Mouse (Mus musculus) left cerebral cortex, postnatal 25 days (tissue): ENCODE data around the gene Fbxo28. TPM values are rescaled to one million over a fixed set of nuclear protein-coding genes. Genes with fewer than 3 reads are reported as not detected.

Source experiments
- DNase-seq, 2 experiments: peaks; one replicate each; pipeline ENCODE4 v3.0.0; 2022; ENCODE audit warnings: low spot score in 2 of 2, mixed read lengths in 1 of 2
- intact Hi-C: fragments of 180-260 bp; cut with DNase I; formaldehyde crosslinking; loops from one replicate; pipeline ENCODE4 v1.15.1; 2025
- total RNA-seq, 2 experiments: library from RNA; stranded (reverse); gene quantifications; 2 replicates each; pipeline ENCODE4 v1.2.3; 2021

Gene Fbxo28
- total RNA-seq, result 10 to 100 TPM; 51.2 to 52.5 TPM

DNA sequence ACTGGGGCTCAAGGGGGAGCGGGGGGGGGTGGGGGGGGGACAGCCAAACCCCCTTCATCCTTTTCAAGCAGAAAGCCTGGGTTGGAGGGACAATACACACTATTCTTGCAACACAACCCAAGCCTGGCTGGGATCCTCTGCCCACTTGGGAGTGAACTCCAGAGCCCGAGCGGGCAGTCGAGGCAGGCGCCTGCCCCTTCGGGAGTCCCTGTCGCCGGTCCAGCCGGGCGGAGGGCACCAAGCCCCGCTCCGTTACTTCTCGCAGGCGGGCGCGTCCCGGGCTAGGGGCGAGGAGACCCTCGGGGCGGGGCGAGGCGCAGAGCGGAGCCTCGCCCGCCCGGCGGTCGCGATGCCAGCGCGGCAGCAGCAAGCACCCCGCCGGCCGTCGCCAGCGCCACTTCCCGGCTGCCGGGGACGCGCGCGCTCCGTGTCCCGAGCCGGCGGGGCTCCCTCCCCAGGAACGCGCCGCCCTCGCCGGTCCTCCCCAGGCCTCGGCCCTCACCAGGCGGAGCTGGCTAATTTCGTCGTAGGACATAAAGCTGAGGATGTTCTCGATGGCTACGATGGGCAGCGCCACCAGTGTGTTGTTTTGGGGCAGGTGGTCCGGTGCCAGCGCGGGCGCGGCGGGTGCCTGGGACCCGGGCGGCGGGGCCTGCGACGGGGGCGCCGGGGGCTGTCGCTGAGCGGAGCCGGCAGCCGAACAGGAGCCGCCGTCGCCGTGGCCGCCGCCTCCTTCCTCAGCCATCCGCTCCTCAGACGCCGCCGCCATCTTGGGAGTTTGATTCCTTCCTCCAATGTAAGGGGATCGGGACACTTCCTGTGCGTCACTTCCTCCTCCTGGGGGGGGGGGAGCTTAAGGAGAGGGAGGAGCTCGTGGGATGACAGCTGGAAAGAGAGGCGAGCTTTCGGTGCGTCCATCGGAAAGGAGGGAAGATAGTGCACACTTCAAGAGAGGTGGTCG, at the start of gene Fbxo28:
Gene Fbxo28 (minus strand): TSS at position 809 of the 961 bp plus-strand sequence.
- intact Hi-C loops, result loop anchor here (2.0 kb wide), 1 partner anchor 68 kb away; the partner anchor contains the start of gene Trp53bp2

GRCm38 (mm10) chr1:182388729-182389128, 47.3 kb upstream of the Fbxo28 start:
- DNase-seq, result no peak
- intact Hi-C loops, result no loop called here

More for the DNA sequence above, at the start of gene Fbxo28:
- DNase-seq, result peak; percentile 84 to 89

DNA sequence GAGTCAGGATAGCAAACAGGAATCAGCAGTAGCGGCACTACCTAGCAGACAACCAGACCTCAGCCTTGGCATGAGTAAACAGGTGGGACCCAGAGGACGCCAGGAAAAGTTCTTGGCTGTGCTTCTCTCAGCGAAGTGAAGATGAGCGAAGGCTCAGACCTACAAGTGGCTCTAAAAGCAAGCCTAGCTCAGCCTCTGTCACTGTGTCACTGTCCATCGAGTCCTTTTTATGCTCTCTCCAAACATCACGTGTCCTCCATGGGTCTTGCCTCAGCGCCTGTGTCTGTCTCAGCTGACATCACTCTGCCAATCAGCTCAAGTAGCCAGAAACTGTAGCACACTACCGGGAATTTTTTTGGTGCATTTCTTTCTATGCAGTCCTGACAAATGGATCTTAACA, 45.0 kb upstream of the Fbxo28 start:
- intact Hi-C loops, result no loop called here
- DNase-seq, result no peak

- DNase-seq, result no peak
- intact Hi-C loops, result no loop called here
Measured at GRCm38 (mm10) chr1:182383096-182383495, 41.7 kb upstream of the Fbxo28 start.

- intact Hi-C loops, result no loop called here
- no peak for DNase-seq
Measured at GRCm38 (mm10) chr1:182381327-182381726, 39.9 kb upstream of the Fbxo28 start.

- intact Hi-C loops, result no loop called here
- no peak for DNase-seq
Measured at GRCm38 (mm10) chr1:182380683-182381082, 39.3 kb upstream of the Fbxo28 start.

DNA sequence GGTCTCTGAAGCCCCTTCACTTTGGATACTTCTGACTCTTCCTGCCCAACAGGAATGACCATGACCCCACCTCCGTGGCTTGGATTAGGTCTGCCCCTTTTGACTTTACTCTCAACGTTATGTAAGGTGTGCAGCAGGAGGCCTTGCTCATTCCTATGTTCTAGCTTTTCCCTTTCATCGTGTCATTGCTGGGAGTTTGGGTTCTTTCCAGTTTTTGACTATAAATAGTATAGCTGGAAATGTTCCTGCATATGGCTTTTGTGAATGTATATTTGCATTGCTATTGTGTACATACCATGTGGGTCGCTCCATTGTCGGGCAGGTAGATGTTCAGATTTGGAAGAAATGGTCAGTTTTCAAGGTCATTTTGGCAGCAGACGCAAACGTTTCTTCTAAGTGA, 37.4 kb upstream of the Fbxo28 start:
- DNase-seq, result peak; percentile 4 to 28
- intact Hi-C loops, result no loop called here

DNA sequence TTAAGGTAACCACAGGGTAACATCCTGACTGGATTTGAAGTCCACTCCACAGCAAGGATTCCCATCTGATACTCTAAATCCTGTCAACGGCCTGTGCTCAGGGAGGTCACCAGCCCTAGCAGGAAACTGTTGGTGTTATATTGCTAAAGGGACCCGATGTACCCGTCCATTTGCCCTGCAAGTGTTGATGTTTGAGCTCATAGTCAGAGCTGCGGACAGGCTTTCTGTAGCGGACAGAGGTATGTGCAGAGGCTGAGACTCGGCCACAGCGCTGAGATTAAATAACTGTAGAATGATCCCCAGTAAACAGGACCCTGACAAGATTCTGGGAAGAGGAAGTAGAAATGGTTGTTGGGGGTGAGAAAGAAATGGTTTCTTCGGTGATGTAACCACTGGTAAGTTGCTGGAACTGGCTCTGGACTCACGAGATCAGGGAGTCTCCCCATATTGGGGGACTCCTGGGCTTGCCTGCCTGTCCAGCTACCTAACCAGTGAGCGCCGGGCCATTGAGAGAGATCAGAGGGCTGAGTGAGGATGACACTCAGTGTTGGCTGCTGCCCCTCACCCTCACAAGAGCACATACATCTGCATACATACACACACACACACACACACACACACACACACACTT, 36.9 kb upstream of the Fbxo28 start:
- intact Hi-C loops, result no loop called here
- DNase-seq, result no peak

DNA sequence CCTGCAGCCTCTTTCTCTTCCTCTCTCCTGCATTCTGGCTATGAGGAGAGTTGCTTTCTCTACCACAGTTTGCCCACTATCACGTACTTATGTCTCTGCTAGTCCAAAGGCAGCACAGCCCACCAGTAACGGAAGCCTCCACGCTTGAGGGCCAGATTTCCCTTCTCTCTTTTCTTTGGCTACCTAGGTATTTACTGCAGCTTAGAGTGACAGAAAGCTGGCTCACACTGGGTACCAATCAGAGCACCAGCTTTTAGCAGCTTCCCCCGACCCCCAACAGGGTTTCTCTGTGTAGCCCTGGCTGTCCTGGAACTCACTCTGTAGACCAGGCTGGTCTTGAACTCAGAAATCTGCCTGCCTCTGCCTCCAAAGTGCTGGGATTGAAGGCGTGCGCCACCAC, 36.1 kb upstream of the Fbxo28 start:
- no peak for DNase-seq
- intact Hi-C loops, result loop anchor here (2.0 kb wide), 1 partner anchor 161 kb away; no protein-coding TSS in a partner anchor

DNA sequence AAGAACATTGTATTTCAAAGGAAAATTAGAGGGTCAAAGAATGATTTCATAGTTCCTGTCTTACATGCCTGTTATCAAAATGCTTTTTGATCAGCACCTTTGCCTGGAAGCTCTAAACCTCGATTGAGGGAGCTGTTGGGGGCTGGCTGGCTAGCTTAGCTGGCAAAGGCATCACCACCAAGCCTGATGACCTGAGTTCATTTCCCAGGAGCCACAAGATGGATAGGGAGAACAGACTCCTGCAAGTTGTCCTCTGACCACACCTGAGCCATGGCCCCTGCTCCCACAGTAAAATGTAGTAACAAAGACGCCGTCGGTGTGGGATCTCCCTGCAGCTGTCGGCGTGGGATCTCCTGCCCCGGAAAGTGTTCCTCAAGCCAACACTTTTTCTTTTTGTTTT, 35.4 kb upstream of the Fbxo28 start:
- no peak for DNase-seq
- intact Hi-C loops, result loop anchor here (2.0 kb wide), 1 partner anchor 162 kb away; no protein-coding TSS in a partner anchor

GRCm38 (mm10) chr1:182376221-182376620, 34.8 kb upstream of the Fbxo28 start:
- intact Hi-C loops, result loop anchor here (2.0 kb wide), 1 partner anchor 163 kb away; no protein-coding TSS in a partner anchor
- DNase-seq, result peak; percentile 23 to 26

DNA sequence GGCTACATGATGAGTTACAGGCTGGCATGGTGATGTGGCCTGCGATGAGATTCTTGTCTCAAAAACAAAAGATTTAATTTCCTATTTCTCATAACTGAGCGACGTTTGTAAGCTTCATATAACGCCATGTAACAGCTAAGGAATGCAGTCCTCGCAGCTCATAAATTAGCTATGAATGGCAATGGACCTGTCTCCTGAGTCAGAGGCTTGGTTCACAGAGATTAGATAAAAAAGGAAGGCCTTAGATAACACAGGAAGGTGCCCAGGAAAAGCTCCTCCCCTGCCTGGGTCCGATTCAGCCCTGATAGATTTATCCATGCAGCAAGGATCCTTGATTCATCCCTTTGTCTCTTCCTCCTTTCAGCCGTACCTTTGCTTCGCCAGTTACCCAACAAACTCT, 30.5 kb upstream of the Fbxo28 start:
- intact Hi-C loops, result no loop called here
- peak in 1 of 2 experiments; percentile 28 for DNase-seq

DNA sequence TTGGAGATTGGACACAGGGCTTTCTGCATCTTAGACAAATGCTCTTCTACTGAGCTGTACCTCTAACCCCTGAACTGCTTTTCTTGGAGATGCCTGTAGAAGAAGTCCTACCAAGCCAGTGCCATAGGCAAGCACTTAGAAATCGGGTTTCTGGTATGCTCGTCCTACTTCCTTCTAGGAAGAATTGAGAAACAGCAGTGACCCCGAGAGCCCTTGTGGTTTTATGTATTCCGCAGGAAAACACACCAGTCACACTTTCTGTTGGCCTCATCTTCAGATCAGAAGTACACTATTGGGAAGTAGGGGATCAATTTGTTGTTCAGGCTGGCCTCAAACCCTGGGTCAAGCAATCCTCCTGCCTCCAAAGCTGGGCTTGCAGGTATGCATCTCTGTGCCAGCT, 28.0 kb upstream of the Fbxo28 start:
- DNase-seq, result no peak
- intact Hi-C loops, result no loop called here

- intact Hi-C loops, result no loop called here
- no peak for DNase-seq
Measured at GRCm38 (mm10) chr1:182368782-182369181, 27.4 kb upstream of the Fbxo28 start.

DNA sequence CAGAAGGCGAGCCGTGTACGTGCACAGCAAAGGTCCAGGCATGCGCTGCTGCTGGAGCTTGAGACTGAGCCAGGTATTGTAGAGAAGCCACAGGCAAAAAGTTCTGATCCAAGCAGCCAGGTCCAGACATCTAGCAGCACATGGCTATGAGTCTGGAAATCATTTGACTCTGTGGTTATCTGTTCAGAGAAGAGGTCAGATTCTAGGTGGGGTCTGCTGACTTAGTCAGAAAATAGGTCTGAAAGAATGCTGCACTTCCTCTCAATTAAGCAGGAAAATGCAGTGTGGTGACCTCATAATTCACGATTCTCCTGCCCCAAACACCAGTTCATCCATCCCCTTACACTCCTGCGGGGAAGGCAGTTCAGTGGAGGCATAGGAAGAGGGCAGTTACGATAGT, 26.9 kb upstream of the Fbxo28 start:
- DNase-seq, result no peak
- intact Hi-C loops, result no loop called here

DNA sequence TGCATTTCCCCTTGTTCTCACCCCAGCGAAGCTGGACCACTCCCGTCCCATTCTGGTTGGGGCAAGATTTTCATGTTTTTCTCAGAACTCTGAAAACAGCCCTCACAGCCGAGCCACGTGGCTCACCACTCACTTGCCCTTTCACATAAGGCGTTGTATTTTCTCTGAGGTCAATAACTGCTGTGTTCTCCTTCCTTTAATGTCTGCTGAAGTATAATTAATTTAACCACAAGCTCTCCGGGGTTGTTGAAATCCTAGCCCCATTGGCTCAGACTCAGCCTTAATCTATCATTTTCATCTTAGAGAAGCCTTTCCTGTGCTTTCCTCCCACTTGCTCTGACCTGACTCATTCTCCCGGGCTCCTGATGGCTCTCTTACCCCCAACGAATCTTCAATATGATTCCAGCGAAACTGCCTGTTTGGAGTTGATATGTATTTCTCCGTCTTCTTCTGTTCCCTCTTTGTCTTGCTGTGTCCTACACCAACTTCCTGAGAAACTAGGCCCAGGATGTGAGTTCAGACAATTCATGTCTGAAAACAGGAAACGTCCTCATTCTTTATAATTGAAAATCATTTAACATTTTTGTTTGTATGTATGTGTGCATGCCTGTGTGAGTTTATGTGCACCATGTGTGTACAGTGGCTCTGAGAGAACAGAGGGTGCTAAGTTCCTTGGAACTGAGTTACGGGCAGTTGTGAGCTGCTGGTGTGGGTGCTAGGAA, 22.4 kb upstream of the Fbxo28 start:
- intact Hi-C loops, result no loop called here
- DNase-seq, result no peak

DNA sequence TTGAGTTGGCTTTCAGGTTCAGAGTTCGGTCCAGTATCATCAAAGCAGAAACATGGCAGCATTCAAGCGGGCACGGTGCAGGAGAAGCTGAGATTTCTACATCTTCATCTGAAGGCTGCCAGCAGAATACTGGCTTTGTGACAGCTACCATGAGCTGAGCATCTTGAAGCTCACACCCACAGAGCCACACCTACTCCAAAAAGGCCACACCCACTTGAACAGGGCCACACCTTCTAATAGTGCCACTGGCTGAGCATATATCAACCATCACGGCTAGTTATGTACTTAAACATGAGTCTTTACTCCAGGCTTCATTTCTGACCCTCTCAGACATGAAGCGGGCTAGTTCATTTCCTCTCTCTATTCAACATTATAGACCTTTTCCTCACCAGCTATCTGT, 21.3 kb upstream of the Fbxo28 start:
- DNase-seq, result no peak
- intact Hi-C loops, result no loop called here

DNA sequence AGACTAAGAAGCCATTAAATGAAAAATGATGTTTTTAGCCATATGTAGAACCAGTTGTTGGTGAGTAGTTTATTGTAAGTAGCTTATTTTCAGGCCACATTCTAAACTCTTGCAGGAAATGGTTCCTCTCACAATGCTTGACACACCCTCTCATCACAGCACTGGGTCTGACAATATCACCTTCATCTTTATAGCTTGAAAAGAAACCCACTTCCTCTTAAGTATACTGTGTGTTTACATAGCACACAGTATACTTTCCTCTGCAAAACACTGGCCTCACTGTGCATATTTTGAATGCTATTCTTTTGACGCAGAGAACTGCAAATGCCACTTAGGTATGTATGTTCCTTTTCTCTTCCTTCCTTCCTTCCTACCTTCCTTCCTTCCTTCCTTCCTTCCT, 16.7 kb upstream of the Fbxo28 start:
- intact Hi-C loops, result no loop called here
- no peak for DNase-seq

GRCm38 (mm10) chr1:182354504-182355147, 13.2 kb upstream of the Fbxo28 start:
- DNase-seq, result no peak
- intact Hi-C loops, result no loop called here

- DNase-seq, result no peak
- intact Hi-C loops, result no loop called here
Measured at GRCm38 (mm10) chr1:182349557-182349956, 8.1 kb upstream of the Fbxo28 start.
